Mouse (Mus musculus) kidney, adult 2 months (tissue): ENCODE data around the gene Mettl25.

Source experiments
- CTCF ChIP-seq: fragments of 200-500 bp; conservative IDR thresholded peaks from 2 replicates; pipeline ENCODE4 v1.5.1; 2011; ENCODE audit warnings: low read depth, mild to moderate bottlenecking, control low read depth, low read length, moderate library complexity, mixed read lengths; ENCODE audit not compliant: insufficient read depth, insufficient read length
- POLR2A ChIP-seq: fragments of 200-500 bp; IDR thresholded peaks from one replicate; pipeline ENCODE4 v1.6.1; 2011; ENCODE audit warnings: low read depth, low read length, control low read depth

DNA sequence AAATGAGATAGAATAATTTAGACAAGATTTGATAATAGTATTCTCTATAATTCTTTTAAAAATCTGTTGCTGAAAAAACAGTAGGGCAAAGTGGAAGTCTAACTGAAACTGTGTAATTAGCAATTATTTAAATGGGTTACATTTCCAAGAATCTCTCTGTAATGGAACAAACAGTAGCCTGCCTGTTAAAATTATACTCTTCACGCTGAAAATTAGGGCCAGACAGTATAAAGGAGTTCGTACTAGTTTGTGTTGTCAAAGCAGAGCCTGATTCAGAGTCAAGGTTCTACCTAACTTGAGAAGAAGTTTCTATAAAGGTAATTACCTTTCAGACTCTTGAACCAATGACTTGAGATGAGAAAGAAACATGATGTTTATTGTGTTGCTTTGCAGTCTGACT lies 113.4 kb downstream of the Mettl25 start:
- TF ChIP-seq CTCF (no peak), POLR2A (no peak)
